Mouse (Mus musculus) urinary bladder, postnatal 36 days (tissue): ENCODE measurements at regions not wholly inside any gene's neighbourhood (a gene's known extent, or its start where the extent isn't known, plus 50 kb on each side); places are given as distances from the start of the nearest gene placed in this dataset.

Experiments used
- DNase-seq, 2 experiments: peaks; one replicate each; pipeline ENCODE4 v3.0.0; 2022; ENCODE audit warnings: low spot score in 2 of 2, mixed read lengths in 1 of 2

- no peak for DNase-seq
These were observed 278.5 kb downstream of the Olfr1505 start for GRCm38 (mm10) chr19:14191820-14192219.

GRCm38 (mm10) chr19:14197864-14198263, 284.5 kb downstream of the Olfr1505 start:
- DNase-seq: no peak

GRCm38 (mm10) chr19:14220507-14220909, 307.2 kb downstream of the Olfr1505 start:
- no peak for DNase-seq

- no peak for DNase-seq
These were observed 311.8 kb downstream of the Olfr1505 start for GRCm38 (mm10) chr19:14225061-14225696.

- no peak for DNase-seq
These were observed 312.5 kb downstream of the Olfr1505 start for GRCm38 (mm10) chr19:14225787-14226186.

GRCm38 (mm10) chr19:14226521-14226920, 313.2 kb downstream of the Olfr1505 start:
- no peak for DNase-seq

- DNase-seq: no peak
These were observed 330.2 kb downstream of the Olfr1505 start for GRCm38 (mm10) chr19:14243565-14243964.

- DNase-seq: no peak
These were observed 333.8 kb downstream of the Olfr1505 start for GRCm38 (mm10) chr19:14246973-14247614.

- DNase-seq: no peak
These were observed 334.6 kb downstream of the Olfr1505 start for GRCm38 (mm10) chr19:14247979-14248378.

GRCm38 (mm10) chr19:14258621-14259051, 339.2 kb downstream of the Tle4 start:
- no peak for DNase-seq

- DNase-seq: no peak
These were observed 338.6 kb downstream of the Tle4 start for GRCm38 (mm10) chr19:14259223-14259622.

- no peak for DNase-seq
These were observed 308.5 kb downstream of the Tle4 start for GRCm38 (mm10) chr19:14289331-14289737.

- no peak for DNase-seq
These were observed 306.9 kb downstream of the Tle4 start for GRCm38 (mm10) chr19:14290911-14291310.

GRCm38 (mm10) chr19:14293172-14293571, 304.7 kb downstream of the Tle4 start:
- DNase-seq: no peak

GRCm38 (mm10) chr19:14301176-14301943, 296.5 kb downstream of the Tle4 start:
- no peak for DNase-seq

GRCm38 (mm10) chr19:14314301-14314700, 283.6 kb downstream of the Tle4 start:
- no peak for DNase-seq

- no peak for DNase-seq
These were observed 278.1 kb downstream of the Tle4 start for GRCm38 (mm10) chr19:14319677-14320191.

- DNase-seq: no peak
These were observed 272.3 kb downstream of the Tle4 start for GRCm38 (mm10) chr19:14325353-14326052.

GRCm38 (mm10) chr19:14333041-14334012, 264.5 kb downstream of the Tle4 start:
- no peak for DNase-seq

- no peak for DNase-seq
These were observed 260.8 kb downstream of the Tle4 start for GRCm38 (mm10) chr19:14337025-14337424.

GRCm38 (mm10) chr19:14340759-14341158, 257.1 kb downstream of the Tle4 start:
- DNase-seq: no peak
